Mouse (Mus musculus): ENCODE results near the gene Ccdc88c.

DNA sequence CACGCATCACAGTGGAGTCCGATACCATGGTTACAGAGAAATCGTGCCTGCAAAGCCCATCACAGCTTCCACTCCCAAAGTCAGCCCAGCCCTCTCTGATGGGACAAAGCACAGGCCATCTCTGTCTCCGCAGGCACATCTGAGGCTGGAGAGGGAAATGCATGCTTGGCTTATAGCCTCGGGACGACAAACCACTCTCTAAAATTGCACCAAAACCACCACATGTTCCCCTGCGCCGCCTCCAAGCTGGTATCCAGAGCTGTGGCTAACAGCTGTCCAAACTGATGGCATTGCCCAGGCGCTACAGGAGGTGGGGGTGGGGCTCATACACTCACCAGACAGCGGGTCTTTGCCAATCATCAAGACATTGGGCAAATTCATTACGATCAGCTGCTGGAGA, 45.3 kb downstream of the Ccdc88c start:
- TF ChIP-seq CTCF (IDR thresholded peaks at IDR 0.05; ENCODE audit: low read depth) (no peak), EP300 (optimal IDR thresholded peaks at IDR 0.05) (no peak)

Data from stomach, postnatal 0 days (tissue).